Mouse (Mus musculus) cerebral cortex, adult 2 months (tissue): ENCODE measurements around the gene Cracr2b.

Experiments
- WGBS: fragments of 180-500 bp; shearing (Covaris S2); methylation state at CpG from one replicate; pipeline ENCODE4 v1.1.7; 2018; 5-methylcytosine and 5-hydroxymethylcytosine counted together

The Cracr2b gene

DNA sequence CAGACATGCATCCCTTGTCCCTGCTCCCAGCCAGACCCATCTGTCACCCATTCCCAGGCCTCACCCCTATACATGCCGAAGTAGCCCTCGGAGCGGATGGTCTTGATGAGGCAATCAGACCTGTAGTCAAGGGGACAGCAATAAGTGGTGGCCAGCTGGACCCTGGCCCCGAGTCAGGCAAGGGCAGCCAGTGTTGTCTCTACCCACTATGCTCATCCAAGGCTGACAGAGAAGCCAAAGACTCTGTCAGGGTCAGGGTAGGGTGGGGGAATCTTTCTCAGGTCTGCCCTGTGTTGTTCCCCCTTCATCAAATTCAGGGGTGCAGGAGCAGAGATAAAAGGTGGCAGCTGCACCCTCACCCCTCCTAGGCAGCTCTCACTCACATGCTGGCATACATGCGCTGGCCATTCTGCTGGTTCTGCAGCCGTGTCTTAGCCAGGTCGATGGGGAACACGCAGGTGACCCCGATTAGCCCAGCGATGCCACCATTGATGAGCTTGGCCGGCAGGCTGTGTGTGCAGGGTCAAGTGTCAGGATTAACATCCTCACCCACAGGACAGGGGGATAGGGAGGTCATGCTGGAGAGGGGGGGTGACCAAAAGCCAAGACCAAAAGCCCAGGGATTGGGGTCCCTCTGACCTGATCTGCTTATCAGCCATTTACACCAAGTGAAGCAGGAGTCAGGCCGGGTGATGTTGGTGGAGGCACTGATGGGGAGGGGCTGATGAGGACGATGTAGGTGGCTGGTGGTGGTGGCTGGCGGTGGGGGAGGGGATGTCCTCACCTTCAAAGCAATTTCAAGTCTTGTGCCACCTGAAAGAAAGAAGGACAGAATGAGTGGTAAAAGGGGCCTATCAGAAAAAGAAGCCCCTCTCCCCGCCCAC lies 27.1 kb upstream of the Cracr2b start:
- WGBS: 72% methylated on average over 15 of the region's 15 CpGs

DNA sequence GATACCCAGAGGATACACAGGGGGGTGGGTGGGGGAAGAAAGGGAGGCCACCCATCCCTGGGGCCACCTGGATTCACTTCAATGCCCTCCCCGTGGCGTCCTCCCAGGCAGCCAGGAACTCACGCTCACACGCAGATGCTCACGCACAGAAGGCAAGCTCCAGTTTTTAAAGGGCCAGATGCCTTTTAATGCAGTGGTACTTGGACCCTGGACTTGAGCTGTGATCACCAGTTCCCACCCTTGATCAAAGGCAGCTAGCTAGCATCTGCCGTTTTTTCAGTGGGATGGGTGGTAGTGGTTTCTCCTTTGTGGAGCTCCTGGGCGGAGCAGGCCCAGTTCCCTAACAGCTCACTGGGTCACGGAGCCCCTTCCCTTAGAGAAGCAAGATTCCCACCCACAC lies 26.4 kb upstream of the Cracr2b start:
- WGBS: 9% methylated on average over 8 of the region's 8 CpGs

DNA sequence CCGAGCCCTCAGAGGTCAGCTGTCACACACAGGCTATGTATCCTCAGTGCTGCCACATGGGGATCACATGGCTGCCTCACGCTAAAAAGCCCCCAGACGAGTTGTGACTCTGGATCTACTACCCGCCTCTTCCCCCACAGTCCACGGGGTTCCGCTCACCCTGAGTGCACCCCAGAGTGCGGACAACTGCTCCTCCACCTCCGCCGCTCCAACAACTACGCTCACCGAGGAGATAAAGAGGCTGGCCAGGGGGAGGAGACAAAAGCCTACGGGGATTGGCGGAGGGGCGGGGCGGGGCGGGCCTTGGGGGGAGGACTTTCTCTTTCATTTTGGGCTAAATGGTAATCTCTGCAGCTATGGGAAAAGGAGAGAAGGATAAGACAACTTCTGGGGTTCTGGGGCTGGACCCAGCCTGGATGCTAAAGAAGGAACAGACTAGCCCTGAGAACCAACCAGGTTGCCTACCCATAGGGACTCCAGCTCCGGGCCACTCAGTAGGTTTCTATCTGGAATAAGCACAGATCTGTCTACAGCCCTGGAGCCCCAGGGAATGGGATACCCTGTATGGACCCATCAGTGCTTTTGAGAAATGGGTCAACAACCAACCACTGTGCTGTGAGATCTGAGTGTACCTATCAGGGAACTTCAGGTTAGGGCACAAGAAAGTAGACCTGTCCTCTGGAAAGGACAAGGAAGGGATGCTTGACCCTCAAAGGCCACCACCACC lies 25.6 kb upstream of the Cracr2b start:
- WGBS: 3% methylated on average over 17 of the region's 17 CpGs

DNA sequence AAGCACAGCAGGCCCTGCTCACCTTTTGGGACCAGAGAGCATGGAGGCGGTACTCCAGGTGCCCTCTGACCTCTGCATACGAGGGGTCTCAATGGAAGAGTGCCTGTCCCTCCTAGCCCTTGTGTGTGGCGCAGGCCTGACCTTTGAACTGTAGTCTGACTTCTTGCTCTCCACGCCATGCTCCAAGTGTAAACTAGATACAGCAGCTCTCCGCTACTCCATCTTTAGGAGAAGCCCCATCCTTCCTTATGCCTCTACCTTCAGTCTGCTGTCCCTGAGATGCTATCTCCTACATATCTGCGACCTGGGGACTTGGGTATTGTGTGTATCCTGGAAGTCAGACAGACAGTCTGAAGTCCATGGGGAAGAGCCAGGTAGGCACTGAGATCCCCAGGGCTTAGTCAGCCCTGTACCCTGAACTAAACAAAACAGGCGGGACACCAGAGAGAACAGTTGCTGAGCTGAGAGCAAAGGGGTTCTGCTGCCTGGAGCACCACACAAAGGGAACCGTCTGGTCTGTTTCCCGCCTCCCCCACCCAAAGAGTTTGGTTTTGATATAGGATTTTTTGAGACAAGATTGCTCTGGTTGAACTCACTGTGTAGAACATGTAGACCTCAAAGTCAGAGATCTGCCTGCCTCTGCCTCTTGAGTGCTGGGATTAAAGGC lies 24.9 kb upstream of the Cracr2b start:
- 79% methylated on average over 9 of the region's 9 CpGs for WGBS

DNA sequence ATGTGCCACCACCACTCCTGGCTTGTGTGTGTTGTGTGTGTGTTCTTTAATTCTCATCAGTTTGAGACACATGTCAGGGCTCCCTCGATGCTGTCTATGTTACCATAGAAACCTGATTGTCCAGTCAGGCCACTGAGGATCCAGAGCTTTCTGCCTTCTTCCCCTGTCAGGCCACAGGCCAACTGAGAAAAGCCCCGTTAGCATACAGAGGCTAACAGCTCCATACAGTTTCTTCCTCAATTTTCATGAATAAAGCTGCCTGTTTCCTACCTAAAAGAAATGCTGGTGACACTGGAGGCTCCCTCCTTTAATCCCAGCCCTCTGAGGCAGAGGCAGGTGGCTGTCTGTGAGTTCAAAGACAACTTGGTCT lies 24.4 kb upstream of the Cracr2b start:
- 38% methylated on average over 2 of the region's 2 CpGs for WGBS

DNA sequence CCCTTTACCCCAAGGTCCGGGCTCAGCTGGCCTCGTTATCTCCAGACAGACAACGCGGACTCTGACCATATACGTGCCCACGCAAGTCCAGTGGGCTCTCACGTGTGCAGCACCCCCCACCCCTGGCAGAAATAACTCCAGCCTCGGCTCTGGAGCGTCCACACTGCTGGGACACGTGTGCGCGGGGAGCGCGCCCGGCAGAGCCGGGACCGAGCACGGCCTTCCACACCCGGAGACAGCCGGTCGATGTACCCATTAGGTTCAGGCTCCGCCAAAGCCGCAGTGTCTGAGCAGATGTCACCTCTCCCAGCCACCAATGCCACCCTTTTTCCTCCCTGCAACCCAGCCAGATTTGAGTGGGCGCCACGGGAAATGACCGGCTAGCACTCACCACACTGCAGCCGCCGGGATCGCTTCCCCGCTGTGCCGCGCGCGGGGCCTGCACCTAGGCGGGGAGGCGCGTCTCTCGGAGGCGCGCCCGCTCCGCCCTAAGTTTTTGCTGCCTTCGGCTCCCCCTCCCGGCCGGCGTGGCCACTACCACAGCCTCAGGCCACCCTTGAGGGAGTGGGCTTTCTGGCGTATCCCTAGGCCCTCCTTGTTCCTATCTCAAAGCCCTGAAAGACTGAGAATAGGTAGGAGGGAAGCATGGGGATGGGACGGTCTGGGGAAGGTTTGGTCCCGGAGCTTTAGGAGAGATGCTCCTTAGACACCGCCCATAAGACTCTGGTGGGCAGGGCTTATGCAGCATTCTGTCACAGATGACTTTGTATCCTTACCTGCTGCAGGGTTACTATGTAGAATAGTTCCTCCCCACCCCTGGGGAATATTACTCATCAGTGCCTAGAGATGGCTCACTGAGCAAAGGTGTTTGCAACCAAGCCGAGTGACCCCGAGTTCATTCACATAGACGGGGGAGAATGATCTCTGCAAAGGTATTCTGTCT lies 23.4 kb upstream of the Cracr2b start, which contains the start of gene Slc25a22:
TSS of gene Slc25a22 (minus strand) at position 715 of the 943 bp plus-strand sequence.
- WGBS: 6% methylated on average over 53 of the region's 53 CpGs

DNA sequence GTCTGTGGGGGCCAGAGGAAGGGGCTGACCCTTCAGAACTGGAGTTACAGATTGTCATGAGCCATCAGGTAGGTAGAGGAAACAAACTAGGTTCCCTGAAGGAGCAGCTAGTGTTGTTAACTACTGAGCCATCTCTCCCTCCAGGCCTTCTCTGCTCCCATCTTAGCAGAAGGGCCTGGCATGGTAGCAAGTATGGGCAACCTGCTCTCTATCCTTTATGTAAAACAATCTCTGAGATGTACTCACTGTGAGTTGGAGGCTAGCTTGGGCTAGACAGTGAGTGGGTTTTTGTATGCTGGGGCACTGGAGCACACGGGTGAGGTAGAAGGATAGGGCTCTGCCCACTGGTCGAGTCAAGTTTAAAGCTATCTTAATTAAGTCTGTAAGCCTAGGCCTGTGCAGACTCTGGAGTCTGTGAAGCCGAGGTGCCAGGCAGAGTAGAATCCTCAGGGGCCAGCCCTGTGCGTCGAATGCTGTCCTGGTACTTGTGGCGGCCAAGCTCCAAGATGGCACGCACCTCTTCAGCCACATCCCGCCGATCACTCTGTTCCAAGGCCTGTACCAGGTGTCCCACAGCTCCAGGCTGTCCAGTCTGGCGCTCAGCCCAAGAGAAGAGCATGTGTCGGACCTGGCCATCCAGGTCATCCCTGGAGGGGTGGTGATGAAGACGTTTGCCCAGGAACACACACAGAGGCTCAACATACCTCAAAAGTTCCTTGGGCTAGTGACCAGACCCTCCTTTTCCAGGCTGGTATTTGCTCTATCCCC lies 22.5 kb upstream of the Cracr2b start:
- WGBS: 91% methylated on average over 12 of the region's 12 CpGs

DNA sequence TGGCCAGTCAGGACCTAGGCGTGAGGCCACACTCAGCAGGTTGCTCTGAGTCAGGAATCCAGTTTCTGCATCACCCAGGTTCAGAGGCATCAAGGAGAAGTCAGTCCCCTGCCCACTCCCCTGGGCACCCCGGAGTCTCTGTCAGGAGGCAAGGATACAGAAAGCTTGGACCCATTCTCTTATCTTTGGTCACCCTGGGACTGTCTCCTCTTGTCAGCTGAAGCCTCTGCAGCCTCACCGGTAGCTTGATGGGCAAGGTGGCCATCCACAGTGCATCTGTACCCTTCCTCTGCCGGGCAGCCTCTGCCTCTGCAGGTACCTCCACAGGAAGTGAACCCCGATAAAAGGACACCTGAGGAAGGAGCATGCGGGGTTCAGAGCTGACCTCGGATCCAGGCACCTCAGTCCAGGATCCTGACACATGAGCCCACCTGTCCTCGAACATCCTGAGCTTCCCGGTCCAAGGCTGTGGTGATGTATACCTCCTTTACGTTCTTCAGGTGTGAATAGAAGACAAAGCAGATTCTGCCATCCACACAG lies 21.7 kb upstream of the Cracr2b start:
- 94% methylated on average over 10 of the region's 10 CpGs for WGBS

DNA sequence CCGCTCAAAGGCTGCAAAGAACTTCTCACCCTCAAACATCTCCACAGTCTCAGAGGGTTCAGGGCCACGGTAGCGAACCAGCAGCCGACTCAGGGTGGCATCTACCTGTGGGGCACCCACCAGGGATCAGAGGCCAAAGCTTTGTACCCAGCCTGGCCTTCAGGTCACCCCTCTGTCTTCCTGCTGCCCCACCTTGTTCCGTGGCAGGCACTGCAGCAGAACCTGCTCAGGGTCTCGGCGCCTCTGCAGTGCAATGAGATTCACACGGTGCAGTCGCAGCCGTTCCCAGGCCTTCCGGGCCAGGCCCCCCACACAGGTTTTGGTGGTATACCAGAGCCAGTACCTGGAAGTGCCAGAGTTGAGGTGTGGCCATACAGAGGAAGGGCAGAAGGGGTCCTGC lies 21.1 kb upstream of the Cracr2b start:
- WGBS: 95% methylated on average over 11 of the region's 11 CpGs

DNA sequence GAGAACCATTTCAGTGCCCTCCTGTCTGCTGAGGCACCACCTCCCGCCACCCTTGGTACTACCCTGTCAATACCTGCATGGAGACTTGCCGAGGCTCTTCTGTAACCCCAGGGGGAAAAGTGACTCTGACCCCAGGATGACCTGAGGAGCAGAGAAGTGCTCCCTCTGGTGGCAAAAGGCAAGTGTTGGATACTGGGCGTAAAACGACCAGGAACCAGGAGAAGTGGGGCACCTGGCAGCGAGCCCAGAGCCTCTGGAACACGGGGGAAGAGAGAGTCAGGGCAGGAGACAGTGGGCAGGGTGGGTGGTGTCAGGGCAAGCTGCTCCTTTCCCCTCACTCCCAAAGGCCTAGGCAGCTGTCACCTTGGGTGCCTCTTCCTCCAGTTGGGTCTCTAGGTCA lies 20.3 kb upstream of the Cracr2b start:
- 26% methylated on average over 6 of the region's 6 CpGs for WGBS

DNA sequence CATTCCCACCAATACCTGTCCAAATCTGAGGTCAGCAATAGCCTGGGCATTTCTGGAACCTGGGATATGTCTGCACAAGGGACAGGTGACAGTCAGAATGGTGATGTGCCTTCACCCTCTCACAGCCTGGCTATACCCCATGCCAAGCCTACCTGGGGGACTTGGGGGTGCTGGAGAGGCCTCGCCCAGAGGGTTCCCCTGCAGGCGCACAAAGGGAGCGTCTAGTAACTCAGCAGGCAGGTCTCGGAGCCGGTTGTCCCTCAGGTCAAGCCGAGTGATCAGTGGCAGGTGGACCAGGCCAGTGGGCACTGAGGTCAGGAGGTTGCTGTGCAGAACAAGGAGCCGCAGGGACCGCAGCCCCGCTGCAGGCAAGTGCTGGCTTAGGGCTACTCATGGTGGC lies 19.4 kb upstream of the Cracr2b start:
- 95% methylated on average over 9 of the region's 9 CpGs for WGBS

DNA sequence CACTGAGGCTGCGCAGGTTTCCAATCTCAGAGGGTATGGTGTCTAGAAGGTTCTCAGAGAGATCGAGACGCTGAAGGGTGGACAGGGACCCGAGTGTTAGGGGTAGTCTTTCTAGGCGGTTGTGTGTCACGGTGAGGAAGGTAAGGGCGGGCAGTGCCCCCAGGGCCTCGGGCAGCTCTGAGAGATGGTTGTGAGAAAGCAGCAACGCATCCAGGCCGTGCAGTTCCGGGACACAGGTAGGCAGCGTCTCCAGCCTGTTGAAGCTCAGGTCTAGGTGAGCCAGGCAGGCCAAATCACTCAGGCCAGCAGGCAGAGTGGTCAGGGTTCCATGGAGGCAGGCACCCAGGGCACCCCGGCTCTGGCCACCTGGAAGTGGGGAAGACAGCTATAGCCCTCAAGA lies 18.7 kb upstream of the Cracr2b start:
- 95% methylated on average over 13 of the region's 13 CpGs for WGBS

DNA sequence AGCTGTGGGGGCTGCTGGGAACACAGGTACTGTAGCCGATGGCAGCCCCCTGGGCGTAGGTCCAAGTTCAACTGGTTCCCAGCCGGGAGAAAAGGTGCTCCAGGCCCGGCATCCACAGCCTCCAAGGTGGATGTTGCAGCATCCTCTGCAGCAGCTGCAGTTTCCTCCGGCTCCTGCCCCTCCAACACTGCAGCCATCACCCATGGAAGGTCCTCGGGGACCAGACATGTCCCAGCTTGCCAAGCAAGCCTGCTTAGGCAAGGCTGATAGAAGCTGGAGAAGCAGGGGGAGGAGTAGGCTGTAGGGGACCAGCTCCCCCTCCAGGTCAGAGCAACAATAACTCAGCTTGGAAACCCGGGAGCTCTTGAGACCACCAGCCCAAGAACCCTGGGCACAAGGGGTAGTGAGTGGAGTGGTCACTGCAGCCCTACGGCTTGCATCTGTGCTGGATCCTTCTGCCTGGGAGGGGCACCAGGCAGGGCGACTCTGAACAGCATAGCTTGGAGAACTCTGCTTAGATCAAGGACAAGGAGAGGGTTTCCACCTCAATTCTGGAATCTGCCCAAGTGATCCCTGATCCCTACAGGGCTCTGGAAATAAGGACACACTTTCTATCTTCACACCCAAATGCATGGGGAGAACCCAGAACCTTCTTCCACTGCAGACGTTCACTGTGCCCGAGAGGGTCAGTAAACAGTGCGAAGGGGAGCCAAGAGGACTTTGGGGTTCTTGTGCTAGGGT lies 17.6 kb upstream of the Cracr2b start:
- 23% methylated on average over 12 of the region's 12 CpGs for WGBS

DNA sequence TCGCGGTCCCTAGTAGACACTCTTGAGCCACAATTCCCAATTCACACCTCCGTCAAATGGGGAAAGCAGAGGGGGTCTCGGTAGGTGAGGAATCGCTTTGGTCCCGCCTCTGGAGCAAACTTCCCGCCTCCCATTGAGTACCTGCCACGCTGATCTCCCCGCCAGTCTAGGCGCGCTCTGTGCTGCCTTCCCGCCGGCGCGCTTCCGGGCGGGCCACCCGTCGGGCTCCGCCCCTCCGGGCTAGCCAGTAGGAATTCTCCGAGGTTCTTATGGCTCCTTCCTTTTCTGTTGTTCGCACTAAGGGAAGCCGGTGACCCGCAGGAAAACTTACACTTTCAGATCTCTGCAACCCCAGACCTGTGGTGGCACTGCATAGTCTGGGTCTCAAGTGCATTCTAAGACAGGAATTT lies 17.1 kb upstream of the Cracr2b start, which contains the start of gene Pidd1:
TSS of gene Pidd1 (minus strand) at position 198 of the 410 bp plus-strand sequence.
- 1% methylated on average over 25 of the region's 25 CpGs for WGBS

DNA sequence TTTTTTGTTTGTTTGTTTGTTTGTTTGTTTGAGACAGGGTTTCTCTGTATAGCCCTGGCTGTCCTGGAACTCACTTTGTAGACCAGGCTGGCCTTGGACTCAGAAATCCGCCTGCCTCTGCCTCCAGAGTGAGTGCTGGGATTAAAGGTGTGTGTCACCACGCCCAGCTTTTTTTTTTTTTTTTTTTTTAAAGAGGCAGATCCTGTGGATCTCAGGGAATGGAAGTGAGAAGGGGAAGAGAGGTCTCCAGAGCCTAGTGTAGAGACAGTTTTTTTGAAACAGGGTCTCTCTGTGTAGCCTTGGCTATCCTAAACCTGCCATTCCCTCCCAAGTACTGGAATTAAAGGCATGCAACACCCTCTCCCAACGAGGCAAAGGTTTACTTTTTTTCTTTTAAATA lies 14.5 kb upstream of the Cracr2b start:
- WGBS: 85% methylated on average over 3 of the region's 3 CpGs

DNA sequence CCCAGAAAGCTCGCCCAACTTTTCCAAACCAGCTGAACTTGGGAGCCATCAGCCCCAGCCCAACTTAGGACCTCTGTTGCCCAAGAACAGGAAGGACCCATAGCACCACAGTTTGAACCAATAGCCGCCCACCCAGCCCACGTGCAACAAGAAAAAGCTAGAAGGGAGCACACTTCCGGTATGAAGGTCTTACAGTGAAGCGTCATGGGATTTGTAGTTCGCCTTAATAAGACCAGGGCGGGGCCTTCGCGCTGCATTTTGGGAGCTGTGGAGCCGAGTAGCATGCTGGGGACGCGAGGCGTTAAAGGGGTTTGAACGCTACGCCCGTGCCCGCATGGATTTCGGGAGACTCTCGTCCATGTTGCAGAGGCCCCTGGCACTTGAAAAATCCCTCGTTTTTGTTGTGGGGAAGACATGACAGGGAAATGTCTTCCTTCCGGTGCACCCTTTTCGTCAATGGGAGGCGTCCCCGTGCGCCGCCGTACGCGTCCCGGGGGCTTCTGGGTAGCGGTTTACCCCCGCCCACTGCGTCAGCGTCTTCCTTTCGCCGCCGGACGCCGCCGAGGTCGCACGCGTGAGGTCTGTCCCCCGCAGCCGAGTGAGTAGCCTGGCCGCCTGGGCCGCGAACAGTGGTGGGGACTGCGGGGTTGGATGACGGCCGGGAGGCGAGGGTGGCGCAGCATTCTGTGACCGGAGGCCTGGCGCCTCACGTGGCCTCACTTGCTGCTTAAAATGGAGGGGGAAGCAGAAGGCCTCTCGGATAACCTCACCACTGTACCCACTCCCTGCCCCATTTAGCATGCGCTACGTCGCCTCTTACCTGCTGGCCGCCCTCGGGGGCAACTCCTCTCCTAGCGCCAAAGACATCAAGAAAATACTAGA lies 13.5 kb upstream of the Cracr2b start, which contains the start of gene Rplp2:
TSS of gene Rplp2 (plus strand) at position 261 of the 882 bp plus-strand sequence.
- WGBS: under 1% methylated on average over 63 of the region's 63 CpGs

DNA sequence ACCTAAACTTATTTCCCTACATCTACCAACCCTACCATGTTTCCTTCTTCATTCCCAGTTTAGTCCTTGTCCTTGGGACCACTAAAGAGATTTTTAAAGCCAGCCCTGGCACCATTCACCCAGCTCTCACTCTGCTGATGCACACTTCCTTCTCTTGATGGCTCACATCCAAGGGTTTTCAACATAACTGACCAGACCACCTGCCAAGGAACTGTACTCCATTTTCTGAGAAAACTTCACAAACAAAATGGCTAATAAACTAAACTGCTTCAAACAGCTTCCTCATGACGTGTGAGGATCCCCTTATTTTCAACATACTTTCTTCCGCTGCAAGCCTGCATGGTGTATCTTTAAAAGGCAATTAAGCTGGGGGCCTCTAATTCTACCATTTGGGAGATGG lies 7.3 kb upstream of the Cracr2b start:
- WGBS: 72% methylated on average over 2 of the region's 2 CpGs

DNA sequence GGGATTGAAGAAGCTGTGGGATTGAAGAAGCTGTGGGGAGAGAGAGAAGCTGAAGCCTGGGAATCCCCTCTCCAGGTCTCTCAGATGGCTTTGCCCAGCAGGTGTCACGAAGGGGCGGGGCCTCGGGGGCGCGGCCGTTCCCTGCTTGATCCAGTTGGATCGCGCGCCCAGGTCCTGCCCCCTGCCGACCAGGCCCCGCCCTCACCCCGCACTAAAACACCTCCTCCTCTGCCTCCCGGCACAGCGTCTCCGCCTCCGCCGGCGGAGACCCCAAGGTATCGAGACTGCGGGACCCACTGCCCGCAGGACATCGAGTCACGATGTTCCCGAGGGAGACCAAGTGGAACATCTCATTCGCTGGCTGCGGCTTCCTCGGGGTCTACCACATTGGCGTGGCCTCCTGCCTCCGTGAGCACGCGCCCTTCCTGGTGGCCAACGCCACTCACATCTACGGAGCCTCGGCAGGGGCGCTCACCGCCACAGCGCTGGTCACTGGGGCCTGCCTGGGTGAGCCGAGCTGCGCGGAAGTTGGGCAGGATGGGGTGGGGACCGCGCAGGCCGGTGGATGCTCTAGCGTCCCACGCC lies 5.8 kb upstream of the Cracr2b start, which contains the start of gene Pnpla2:
TSS of gene Pnpla2 (plus strand) at position 232 of the 585 bp plus-strand sequence.
- under 1% methylated on average over 45 of the region's 45 CpGs for WGBS
